ENCODE assay signal across 8 mouse cellular contexts in the genomic region with DNA sequence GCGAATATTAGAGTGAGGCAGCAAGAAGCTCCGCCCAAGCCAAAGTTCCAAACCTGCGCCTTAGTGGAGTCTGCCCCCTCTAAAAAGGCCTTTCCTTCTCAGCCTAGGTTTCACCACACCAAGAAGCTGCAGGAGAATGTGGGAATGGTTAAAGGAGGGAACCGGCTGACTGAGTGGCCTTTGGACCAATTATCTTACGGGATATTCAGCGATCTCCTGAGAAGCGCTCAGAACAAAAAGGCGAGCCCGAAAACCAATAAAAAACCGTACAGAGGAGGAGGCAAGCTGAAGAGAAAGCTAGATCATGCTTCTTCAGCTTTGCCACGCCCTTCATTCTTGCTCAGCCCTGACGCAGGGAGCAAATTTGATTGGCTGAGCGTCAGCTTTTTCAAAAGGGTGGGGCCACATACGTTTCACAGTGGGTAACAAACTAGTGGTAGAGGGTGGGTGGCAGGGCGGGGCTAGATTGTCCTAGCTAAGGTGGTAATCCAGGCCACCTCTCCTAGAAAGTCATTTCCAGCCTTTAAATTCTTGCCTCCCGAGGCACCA. TPM values are rescaled to one million over a fixed set of nuclear protein-coding genes. Genes with fewer than 3 reads are reported as not detected.
A peak's percentile ranks its signal among the peaks of the same experiment; 100 is the strongest.
DNase-seq lines count a peak whose midpoint lies in the region; ATAC-seq and TF ChIP-seq lines count a peak whose summit lies in the region.

Gene Cdk16, plus strand, starts transcription at position 436 of the 549 bp plus-strand sequence.

- H3K4me2 ChIP-seq in heart, embryonic 14.5 days (ENCODE audit: low read length), result peak within 1 kb of the TSS; percentile 76
- peak within 1 kb of the TSS; percentile 66 for H3K4me2 ChIP-seq in liver, embryonic 16.5 days (ENCODE audit: low read depth, low read length)
- H3K4me2 ChIP-seq in neural tube, embryonic 13.5 days, result peak within 1 kb of the TSS; percentile 67

- H3K9me3 ChIP-seq in heart, embryonic 14.5 days (ENCODE audit: control insufficient read depth, low read length), result no peaks in the 10 kb centered on the region
- H3K9me3 ChIP-seq in liver, embryonic 16.5 days (replicated peaks; ENCODE audit: control insufficient read depth, low read length), result no peaks in the 10 kb centered on the region
- H3K9me3 ChIP-seq in neural tube, embryonic 13.5 days, result no peaks in the 10 kb centered on the region

- H3K27ac ChIP-seq in heart, embryonic 14.5 days (replicated peaks in 1 of 2; ENCODE audit: control insufficient read depth in 1 of 2, insufficient read depth in 1 of 2, low read depth in 2 of 2, low read length in 2 of 2), result peak within 1 kb of the TSS; percentile 97 to 98
- H3K27ac ChIP-seq in liver, embryonic 16.5 days (ENCODE audit: low read length), result peak within 1 kb of the TSS; percentile 93
- peak within 1 kb of the TSS; percentile 96 for H3K27ac ChIP-seq in neural tube, embryonic 13.5 days (replicated peaks)
- H3K27ac ChIP-seq in testis, adult 2 months (ENCODE audit: control insufficient read depth, insufficient read depth, low read depth, low read length), result peak within 1 kb of the TSS; percentile 91

- peaks cover 22% of the 10 kb centered on the region for H3K36me3 ChIP-seq in heart, embryonic 14.5 days (ENCODE audit: control insufficient read depth, insufficient read depth, low read length)
- peaks cover under 1% of the 10 kb centered on the region for H3K36me3 ChIP-seq in liver, embryonic 16.5 days (ENCODE audit: control insufficient read depth, insufficient read depth)
- H3K36me3 ChIP-seq in neural tube, embryonic 13.5 days, result peaks cover 13% of the 10 kb centered on the region
- H3K36me3 ChIP-seq in testis, adult 2 months (ENCODE audit: control insufficient read depth, insufficient read depth, low read length), result no peaks in the 10 kb centered on the region

- no peaks in the 10 kb centered on the region for H3K27me3 ChIP-seq in heart, embryonic 14.5 days (ENCODE audit: control insufficient read depth, insufficient read depth, low read length)
- H3K27me3 ChIP-seq in liver, embryonic 16.5 days (ENCODE audit: control insufficient read depth, insufficient read depth, low read depth, low read length), result no peaks in the 10 kb centered on the region
- no peaks in the 10 kb centered on the region for H3K27me3 ChIP-seq in neural tube, embryonic 13.5 days
- H3K27me3 ChIP-seq in testis, adult 2 months (ENCODE audit: control insufficient read depth, insufficient read depth, low read length), result no peaks in the 10 kb centered on the region

- TF ChIP-seq CTCF in testis, adult 2 months (IDR thresholded peaks at IDR 0.05; ENCODE audit: control insufficient read depth, insufficient read depth, insufficient replicate concordance, low read depth, low read length), result no peak

- H3K4me3 ChIP-seq in heart, embryonic 14.5 days (ENCODE audit: control insufficient read depth in 1 of 2, insufficient read depth in 1 of 2, low read depth in 1 of 2, low read length in 2 of 2), result peak within 1 kb of the TSS; percentile 65 to 80
- peak within 1 kb of the TSS; percentile 81 for H3K4me3 ChIP-seq in liver, embryonic 16.5 days (ENCODE audit: low read depth, low read length)
- peak within 1 kb of the TSS; percentile 63 for H3K4me3 ChIP-seq in neural tube, embryonic 13.5 days
- peak within 1 kb of the TSS; percentile 89 for H3K4me3 ChIP-seq in testis, adult 2 months (ENCODE audit: control insufficient read depth, low read depth, low read length)

- DNase-seq in CD8-positive naive resting alpha-beta T cell, adult 2 months (ENCODE audit: low read depth in 2 of 2, low spot score in 2 of 2), result peak; percentile 75 to 79
- peak; percentile 79 for DNase-seq in c-Kit-negative CD71-positive TER-119-positive erythroid progenitor cells, embryonic 14.5 days (ENCODE audit: low read depth, low spot score)
- DNase-seq in fibroblast of lung, adult 2 months (ENCODE audit: low read depth), result peak; percentile 81
- DNase-seq in kidney, postnatal 4 days, result peak; percentile 85 to 92

- ATAC-seq in heart, embryonic 14.5 days (ENCODE audit: insufficient number of reproducible peaks, insufficient read depth, low FRiP score, low read depth), result peak; percentile 90
- peak; percentile 89 for ATAC-seq in liver, embryonic 16.5 days (ENCODE audit: low read depth)
- ATAC-seq in neural tube, embryonic 13.5 days (ENCODE audit: low read depth), result peak; percentile 94

- TF ChIP-seq POLR2A in testis, adult 2 months (IDR thresholded peaks at IDR 0.05; ENCODE audit: control insufficient read depth, low read depth, low read length), result no peak

- WGBS in heart, embryonic 14.5 days, result 14% methylated on average over 16 of the region's 16 CpGs
- 18% methylated on average over 16 of the region's 16 CpGs for WGBS in liver, embryonic 16.5 days (ENCODE audit: insufficient replicate concordance)
- 19% methylated on average over 16 of the region's 16 CpGs for WGBS in neural tube, embryonic 13.5 days

- peak within 1 kb of the TSS; percentile 94 for H3K9ac ChIP-seq in heart, embryonic 14.5 days (ENCODE audit: low read length)
- H3K9ac ChIP-seq in liver, embryonic 16.5 days (ENCODE audit: low read depth, low read length), result peak within 1 kb of the TSS; percentile 90
- H3K9ac ChIP-seq in neural tube, embryonic 13.5 days, result peak within 1 kb of the TSS; percentile 84

- peaks cover 0 to 11% of the 10 kb centered on the region in 2 experiments; a peak in 2 of 4 replicates for H3K4me1 ChIP-seq in heart, embryonic 14.5 days (ENCODE audit: control insufficient read depth in 2 of 2, insufficient read depth in 2 of 2, low read length in 2 of 2)
- H3K4me1 ChIP-seq in liver, embryonic 16.5 days (ENCODE audit: control insufficient read depth, low read depth, low read length), result peaks cover 16% of the 10 kb centered on the region
- H3K4me1 ChIP-seq in neural tube, embryonic 13.5 days (replicated peaks), result peaks cover 23% of the 10 kb centered on the region
- peaks cover 2% of the 10 kb centered on the region; the same call in 1 of the 2 replicates for H3K4me1 ChIP-seq in testis, adult 2 months (ENCODE audit: control insufficient read depth, insufficient read depth, low read length)

RNA-seq across cellular contexts. Expression of gene Cdk16, which starts in this region (rescaled TPM):
- polyA plus RNA-seq in heart, embryonic 14.5 days (2014; fragmentation: Nextera tagmentation; extraction: Ambion mirVana), result 71.3 and 85.2 TPM in 2 replicates
- polyA plus RNA-seq in liver, embryonic 16.5 days (2015; fragmentation: Nextera tagmentation; extraction: Ambion mirVana), result 25.1 and 29.1 TPM in 2 replicates
- polyA plus RNA-seq in neural tube, embryonic 13.5 days (2015; fragmentation: Nextera tagmentation; extraction: Ambion mirVana), result 145 and 146 TPM in 2 replicates
- 135 and 145 TPM in 2 replicates for polyA plus RNA-seq in testis, adult 2 months (2012; rRNA removed)

Comparison
In these comparisons a context has a peak if more than half of its experiments do, and no peak if none do; other contexts are left out.
1. Peak in every context shown above with its lines: DNase-seq, ATAC-seq, H3K4me3 ChIP-seq and H3K27ac ChIP-seq.